Mouse (Mus musculus) ovary, postnatal 36 days (tissue): ENCODE results near the gene Nell2.
"Not testable (repeated sequence)": the region's sequence is repeated elsewhere in the genome, so short reads cannot be mapped to it uniquely, and the experiment has no call there.

Experiments used
- DNase-seq: peaks from one replicate; pipeline ENCODE4 v3.0.0; 2022; ENCODE audit warnings: low spot score, mixed read lengths

Gene Nell2

DNA sequence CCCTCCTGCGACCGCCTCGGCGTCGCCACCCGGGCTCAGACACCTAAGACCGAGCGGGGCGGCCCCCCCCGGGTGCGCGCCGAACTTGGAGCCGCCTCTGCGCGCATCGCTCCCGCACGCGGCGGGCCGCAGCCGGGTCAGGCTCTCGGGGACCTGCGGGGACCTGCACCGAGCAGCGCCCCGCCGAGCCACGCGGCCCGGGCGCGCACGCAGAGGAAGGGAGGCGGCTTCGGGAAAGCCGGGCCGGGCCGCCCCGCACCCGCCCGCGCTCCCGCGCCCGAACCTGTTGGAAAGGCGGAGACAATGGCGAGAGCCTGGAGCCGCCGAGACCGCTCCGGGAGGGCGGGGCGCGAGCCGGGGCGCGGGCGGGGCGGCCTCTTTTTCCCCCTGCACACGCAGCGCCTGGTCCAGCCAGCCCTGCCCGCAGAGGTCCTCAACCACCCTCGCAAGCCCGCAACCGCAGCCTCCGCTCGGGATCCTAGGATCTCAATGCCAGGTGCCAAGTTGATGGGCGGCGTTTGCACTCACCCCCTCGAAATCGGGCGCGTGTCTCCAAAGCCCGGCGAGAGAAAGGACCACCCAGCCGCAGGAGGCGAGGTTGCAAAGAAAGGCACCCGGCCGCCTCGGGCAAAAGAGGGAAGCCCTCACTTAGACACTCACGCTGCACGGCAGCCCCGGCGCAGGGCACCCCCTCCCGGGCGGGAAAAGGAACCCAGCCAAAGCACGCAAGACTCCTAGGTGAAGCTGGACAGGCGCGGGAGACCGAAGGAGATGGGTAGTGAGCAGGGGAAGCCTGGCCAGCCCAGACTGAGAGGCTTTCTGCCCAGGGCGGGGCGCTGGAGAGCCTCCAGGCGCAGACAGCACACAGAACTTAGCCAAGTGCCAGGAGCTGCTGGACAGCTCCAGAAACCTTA is at the start of gene Nell2:
Gene Nell2, minus strand, starts transcription at position 612 of the 914 bp plus-strand sequence.
- peak; percentile 32 for DNase-seq

DNA sequence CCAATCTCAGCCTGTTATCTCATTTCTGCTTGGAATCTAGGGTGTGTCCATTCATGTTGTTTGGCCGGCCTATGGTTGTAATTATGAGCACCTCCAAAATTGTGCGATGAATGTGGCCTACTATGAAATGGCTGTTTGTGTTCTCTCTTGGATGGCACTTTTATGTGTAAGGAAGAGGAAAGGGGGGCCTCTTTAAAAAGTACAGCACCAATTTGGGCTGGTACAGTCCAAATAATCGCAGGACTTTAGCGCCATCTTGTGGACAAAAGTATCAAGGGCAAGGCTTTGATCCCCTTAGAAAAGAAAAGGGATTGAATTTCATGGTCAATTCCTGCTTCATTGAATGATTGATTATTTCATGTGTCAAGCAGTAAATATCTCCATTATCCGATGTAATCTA is 46.3 kb upstream of the Nell2 start:
- no peak for DNase-seq

DNA sequence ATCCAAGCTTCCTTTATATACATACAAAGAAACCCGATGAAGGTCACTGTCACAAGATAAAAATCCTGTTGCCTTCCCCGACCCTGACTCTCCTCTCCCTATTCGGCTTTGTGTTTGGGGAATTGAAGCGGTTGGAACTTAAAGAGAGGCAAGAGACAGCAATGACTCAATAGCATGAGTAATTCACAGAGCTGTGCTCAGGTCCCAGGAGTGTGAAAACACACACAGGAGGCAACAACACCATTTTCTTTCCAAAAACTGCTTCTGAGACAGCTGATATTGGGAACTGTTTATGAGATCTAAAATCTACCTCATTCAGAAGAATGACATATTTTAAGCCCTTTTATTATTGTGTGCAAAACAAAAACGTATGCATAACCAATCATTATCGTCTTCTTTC is 41.2 kb upstream of the Nell2 start:
- DNase-seq = no peak

DNA sequence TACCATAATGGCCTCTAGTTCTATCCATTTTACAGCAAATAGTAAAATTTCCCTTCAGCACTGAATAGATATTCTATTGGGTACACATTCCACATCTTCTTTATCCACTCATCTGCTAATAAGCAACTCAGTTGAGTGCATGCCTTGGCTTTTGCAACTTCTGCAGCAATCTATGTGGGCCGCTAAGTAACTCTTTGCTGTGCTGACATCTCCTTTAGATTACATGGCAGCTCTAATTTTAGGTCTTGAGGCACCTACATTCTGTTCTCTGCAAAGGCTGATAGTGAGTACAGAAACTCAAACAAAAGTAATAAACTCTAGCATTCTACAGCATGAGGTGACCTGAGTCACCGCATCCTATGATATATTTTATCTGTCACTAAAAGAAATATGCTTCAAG is 36.8 kb upstream of the Nell2 start:
- no peak for DNase-seq

DNA sequence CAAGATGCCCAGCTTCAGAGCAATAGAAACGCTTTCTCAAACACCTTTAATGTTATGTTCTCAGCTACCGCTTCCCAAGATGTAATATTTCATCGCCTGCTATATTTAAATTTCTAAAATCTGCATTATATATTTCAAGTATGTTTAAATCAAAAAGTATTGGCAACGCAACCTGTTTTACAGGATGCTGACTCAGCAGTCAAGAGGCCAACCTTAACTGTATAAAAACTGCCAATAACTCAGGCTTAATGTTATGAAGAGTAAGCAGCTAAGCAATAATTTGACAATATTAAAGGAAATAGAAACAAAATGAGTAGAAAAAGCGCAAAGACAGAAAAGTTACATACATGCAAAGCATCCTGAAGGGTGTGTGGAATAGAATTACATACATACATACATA is 32.9 kb upstream of the Nell2 start:
- DNase-seq = no peak

DNA sequence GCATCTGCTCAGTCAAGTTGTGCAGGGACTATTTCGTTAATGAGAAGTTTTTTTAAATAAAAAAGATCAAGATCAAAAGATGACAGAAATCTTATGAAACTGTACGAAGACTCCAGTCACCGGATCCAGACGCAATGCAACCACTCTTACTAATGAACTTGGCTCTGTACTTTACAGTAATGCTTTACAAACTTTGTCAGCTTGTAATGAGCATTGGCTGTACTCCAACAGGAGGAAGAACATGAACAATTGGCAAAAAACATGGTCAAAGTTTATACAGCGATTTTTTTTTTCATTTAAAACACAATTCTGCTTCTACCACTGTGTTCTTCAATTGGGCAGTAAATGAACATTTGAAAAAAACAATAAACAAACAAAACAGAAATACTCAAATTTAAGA is 21.7 kb upstream of the Nell2 start:
- no peak for DNase-seq

- DNase-seq = no peak
Measured at GRCm38 (mm10) chr15:95542632-95543031, 14.3 kb upstream of the Nell2 start.

GRCm38 (mm10) chr15:95536724-95537123 is 8.4 kb upstream of the Nell2 start:
- DNase-seq = no peak

GRCm38 (mm10) chr15:95536230-95536629 is 7.9 kb upstream of the Nell2 start:
- DNase-seq = no peak

DNA sequence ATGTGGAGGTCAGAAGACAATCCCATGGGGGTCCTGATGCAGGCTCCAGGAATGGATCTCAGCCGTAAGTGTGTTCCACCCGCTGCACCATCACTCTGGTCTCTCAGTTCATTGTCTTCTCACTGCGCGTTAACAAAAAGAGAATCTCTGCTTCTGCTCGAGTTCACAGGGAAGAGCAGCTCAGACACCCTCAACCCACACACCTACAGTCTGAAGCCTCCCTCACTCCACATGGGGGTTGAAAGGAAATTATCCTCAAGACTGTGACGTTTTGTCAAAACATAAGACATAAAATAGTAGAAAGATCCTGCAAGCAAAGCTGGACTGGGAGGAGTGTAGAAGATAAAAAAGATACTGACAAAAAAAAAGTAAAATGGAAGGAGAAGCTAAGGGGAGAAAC is 6.3 kb upstream of the Nell2 start:
- DNase-seq = no peak

GRCm38 (mm10) chr15:95527461-95527947 is 855 bp downstream of the Nell2 start:
- no peak for DNase-seq

DNA sequence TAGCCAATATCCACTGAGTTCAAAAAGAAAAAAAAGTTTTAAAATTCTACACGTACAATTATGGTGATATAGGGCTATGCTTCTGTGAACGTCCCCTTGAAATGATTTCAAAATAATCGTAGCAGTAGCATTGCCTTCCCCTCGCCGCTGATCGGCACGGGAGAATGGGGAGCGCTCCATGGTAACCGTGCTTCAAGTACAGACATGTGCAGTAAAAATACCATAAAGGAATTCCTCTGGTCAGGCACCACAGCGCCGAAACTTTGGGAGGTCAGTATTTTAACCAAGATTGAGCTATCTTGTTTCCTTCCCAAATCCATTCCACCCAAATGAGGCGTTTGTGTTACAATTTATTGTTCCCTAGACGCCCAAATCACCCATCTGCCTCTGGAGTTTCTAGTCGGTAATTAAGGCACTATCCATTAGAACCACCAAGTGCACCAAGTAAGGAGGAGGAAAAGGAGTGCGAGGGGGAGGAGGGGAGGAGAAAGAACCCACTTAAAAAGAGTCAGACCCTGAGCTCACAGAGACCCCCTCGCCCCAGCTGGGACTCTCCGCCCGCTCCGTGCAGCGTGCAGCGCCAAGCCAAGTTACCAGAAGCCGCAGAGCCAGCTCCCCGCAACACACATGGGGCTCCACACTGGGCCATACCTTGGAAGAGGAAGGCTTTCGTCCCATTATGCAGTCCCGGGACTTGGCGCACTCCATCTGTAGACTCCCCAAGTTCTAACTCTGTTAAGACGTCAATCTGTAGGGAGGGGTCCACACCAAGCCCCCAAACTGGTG is 1.5 kb downstream of the Nell2 start:
- no peak for DNase-seq

- no peak for DNase-seq
Measured at GRCm38 (mm10) chr15:95525997-95526396, 2.4 kb downstream of the Nell2 start.

GRCm38 (mm10) chr15:95518204-95518603 is 10.2 kb downstream of the Nell2 start:
- DNase-seq = no peak

- not testable (repeated sequence) for DNase-seq
Measured at GRCm38 (mm10) chr15:95513306-95513705, 15.1 kb downstream of the Nell2 start.

DNA sequence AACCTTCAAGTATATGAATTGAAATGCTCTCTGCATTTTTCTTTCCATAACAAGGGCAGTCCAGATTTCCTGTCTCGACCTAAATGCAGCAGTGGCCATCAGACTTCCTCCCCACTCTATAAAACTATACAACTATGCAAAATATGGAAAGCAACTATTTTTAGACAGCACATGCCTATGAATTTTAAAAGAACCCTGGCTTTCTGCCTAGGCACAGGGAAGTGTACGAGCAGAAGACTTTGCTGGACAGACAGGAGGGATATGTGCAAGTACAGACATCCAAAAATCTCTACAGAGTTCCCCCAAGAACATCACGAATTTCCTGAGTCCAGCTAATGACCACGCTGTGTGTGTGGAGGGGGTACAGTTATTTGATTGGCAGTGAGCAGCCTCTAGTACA is 32.7 kb downstream of the Nell2 start:
- no peak for DNase-seq

DNA sequence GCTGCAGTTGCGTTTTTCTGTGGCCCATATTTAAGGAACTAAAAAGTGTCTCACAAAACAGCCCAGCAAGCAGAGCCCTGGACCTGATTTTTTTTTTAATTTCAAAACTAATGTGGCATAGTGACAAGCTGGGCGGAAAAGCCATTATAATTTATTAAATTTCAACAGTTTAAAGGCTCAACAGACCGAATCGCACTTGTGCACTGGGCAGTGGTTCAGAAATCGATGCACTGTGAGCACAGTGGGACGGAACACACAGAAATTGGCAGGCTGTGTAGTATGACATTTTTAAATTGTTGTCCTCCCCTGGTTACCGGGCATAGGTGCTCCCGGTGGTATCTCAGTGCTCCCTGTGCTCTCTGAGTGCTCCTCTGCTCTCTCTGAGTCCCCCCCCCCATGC is 33.2 kb downstream of the Nell2 start:
- DNase-seq = no peak

GRCm38 (mm10) chr15:95492201-95492600 is 36.2 kb downstream of the Nell2 start:
- DNase-seq = no peak

- DNase-seq = no peak
Measured at GRCm38 (mm10) chr15:95489174-95489573, 39.2 kb downstream of the Nell2 start.

DNA sequence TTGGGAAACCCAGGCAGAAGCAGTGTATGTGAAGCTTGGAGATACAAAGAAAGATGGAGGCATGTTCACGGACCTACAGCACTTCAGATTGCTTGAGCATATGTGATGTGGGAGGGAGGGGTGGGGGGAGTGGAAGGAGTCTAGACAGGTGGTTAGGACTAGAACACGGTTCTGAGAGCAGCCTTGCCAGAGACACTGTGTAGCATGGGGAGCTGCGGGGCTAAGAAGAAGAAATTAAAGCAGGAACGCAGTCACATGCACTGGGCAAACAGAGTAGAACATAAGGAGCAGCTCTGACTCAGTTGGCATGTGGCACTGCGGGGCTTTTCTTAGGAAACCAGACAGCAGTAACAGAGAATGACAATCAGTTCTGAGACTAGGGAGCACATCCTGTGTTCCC is 40.4 kb downstream of the Nell2 start:
- no peak for DNase-seq

- no peak for DNase-seq
Measured at GRCm38 (mm10) chr15:95482002-95482401, 46.4 kb downstream of the Nell2 start.

DNA sequence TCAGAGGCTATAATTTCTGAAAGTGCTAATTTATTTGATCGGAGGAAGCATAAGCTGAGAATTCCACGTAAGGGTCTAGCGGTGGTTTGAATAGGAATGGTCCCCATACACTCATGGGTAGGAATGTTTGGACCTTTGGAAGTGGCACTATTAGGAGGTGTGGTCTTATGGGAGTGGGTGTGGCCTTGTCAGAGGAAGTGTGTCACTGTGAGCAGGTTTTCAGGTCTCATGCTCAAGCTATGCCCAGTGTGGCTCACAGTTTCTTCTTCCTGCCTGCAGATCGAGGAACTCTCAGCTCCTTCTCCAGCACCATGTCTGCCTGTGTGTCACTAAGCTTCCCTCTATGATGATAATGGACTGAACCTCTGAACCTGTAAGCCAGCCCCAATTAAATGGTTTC is 46.8 kb downstream of the Nell2 start:
- DNase-seq = no peak

DNA sequence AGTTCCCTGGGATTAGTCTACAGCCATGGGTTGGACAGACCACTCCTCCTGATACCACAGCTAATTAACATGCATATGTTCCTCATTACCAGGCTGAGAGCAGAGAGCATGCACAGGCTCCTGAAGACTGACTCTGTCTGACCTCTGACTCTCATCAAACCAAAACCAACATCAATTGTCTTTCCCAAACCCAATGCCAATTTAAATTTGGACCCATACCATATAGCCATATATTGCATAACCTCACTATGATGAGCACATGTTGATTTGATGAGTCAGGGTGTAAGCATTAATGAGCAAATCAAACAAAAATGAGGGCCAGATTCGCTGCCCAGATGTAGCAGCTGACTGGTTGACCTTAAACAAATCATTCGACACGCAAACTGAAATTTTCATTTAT is 51.9 kb downstream of the Nell2 start:
- no peak for DNase-seq
